Mouse (Mus musculus) erythroblast, embryonic 14.5 days (primary cell): Measurements from ENCODE around the gene Shf.

ENCODE experiments used
- GATA1 ChIP-seq: IDR thresholded peaks from 2 replicates; pipeline ENCODE4 v1.6.1; 2012; ENCODE audit warnings: low read length, inconsistent platforms, mixed read lengths
- TAL1 ChIP-seq: IDR thresholded peaks from 3 replicates; pipeline ENCODE4 v1.6.1; 2012; ENCODE audit warnings: low read length, inconsistent platforms, mixed read lengths

DNA sequence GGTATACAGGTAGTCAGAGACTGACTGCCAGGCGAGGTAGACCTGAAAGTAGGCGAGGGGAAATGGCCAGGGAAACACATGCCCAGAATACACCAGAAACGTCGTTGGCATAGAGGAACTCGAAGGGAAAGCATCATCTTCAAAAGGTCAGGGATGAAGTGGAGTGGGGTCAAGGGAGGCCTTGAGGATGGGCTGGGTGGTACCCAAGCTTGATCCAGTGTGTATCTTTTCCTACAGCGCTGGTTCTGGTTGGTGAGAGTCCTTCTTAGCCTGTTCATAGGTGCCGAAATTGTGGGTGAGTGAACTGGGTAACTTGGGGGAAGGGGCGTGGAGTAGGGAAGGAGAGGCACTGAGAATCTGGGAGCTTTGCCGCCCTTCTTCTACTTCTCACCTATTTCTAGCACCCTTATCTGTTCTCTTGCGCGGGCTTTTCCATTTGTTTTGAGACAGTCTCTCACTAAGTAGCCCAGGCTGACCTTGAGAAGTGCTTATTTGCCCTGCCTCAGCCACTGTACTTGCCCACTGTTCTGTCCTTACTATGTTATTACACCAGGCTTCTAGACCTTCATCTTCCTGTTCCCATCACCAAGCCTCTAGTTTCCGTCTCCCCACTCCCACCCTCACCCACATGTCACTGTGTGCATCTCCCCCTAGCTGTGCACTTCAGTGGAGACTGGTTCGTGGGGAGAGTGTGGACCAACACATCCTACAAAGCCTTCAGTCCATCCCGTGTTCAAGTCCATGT, 68.9 kb downstream of the Shf start:
- TF ChIP-seq GATA1 (no peak), TAL1 (no peak)
